Mouse (Mus musculus) right cerebral cortex, postnatal 10 days (tissue): Measurements from ENCODE around the gene Foxc2.
A peak's percentile ranks its signal among the peaks of the same experiment; 100 is the strongest.

Source experiments
- DNase-seq, 2 experiments: peaks; one replicate each; pipeline ENCODE4 v3.0.0; 2021; ENCODE audit warnings: low spot score in 2 of 2

The Foxc2 gene

DNA sequence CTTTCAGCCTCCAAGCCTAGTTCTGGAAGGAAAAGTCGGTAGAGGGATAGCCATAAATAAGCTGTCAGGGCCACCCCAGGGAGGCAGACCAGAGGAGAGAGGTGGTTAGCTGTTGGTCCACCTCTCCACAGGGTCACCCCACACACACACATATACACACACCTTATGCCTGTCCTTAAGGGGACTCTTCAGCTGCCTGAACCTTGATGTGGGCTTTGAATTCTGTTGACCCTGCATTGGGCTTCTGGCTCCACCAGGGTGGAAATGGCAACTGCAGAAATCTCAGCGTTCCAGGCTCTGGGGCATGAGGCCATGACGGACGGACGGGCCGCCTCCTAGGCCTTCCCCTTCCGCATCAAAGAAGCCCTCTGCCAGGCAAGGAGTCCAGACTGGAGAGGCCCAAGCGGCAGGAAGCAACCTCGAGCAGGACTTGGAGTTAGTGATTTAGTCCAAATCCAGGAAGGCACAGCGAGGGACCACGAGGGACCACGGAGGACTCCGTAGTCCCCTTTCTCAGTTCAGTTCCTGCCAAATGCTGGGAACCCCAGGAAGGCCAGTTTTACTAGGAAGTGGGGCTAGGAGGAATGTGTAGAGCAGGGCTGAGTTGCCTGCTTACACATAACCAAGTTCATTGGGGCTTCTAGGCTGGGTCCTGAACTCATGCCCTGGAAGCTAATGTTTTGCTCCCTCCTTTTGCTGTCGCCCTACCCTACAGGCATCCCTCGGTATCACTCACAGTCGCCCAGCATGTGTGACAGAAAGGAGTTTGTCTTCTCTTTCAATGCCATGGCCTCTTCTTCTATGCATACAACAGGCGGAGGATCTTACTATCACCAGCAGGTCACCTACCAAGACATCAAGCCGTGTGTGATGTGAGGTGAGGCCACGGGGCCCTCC lies 29.7 kb upstream of the Foxc2 start:
- no peak for DNase-seq

DNA sequence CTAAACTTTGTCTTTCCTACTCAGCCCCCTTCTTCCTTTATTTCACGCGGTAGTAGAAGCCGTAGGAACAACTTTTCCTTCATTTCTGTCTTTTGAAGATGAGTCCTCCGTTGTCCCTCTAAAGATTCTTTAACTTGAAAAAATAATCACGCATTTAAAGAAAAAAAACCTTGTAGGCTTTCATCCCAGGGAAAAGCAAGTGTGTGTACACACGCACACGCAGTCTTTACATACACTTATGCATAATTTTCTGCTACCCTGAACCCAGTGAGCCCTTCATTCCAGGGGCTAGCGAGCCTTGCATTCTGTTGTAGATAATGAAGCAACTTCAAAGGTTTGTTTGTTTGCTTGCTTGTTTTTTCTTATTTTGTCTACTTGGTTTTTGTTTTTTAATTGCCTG lies 27.7 kb upstream of the Foxc2 start:
- no peak for DNase-seq

DNA sequence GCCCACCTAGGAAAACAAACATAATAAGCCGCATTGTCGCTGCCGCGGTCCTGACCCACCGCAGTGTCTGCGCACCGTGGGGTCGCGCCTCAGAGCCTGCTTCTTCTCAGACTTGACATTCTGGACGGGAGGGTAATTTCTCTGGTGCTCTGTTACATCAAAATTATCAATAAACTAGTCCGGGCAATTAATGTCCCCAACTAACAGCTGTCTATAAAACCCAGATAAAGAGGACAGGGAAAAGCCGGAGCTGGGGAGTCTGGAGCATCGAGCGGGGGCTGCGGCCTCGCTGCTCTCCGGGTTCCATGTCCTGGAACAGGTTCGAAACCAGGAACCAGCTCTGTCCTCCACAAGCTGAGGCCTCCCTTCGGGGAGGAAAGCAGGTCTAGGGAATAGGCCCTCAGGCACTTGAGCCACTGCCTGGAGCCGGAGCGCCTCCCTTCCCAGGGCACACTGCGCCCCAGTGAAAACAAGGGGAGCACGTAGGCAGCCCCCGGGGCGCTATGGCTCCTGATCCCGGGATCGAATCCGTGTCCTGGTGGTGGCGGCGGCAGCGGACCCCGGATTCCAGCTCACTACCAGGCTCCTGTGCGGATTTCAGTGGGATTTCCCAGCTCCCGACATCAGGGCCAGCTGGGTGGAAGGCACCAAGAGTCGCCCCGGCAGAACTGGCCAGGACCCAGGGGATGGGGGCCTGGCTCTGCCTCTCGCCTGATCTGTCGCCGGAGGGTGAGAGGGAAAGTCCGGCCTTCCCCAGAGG lies 26.9 kb upstream of the Foxc2 start:
- no peak for DNase-seq

- no peak for DNase-seq
Measured at GRCm38 (mm10) chr8:121089631-121090380, 26.2 kb upstream of the Foxc2 start.

DNA sequence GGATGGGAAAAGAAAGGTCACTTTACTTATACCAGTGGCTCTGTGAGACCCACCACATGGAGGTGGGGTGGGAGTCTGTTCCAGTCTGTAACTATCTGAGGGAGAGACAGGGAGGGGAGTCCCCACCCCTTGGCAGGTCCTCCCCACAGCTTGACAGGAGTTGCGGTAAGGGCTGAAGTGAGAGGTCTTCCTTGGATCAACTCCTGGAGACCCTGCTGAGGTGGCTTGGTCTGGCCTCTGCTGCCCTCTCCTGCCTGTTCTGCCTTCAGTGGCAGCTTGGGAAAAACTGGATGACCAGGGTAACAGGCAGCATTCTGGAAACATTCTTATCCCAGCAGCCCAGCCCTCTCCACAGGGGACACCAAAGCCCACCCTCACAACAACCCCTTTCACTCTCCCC lies 25.3 kb upstream of the Foxc2 start:
- no peak for DNase-seq

GRCm38 (mm10) chr8:121092141-121092540 lies 23.8 kb upstream of the Foxc2 start:
- no peak for DNase-seq

DNA sequence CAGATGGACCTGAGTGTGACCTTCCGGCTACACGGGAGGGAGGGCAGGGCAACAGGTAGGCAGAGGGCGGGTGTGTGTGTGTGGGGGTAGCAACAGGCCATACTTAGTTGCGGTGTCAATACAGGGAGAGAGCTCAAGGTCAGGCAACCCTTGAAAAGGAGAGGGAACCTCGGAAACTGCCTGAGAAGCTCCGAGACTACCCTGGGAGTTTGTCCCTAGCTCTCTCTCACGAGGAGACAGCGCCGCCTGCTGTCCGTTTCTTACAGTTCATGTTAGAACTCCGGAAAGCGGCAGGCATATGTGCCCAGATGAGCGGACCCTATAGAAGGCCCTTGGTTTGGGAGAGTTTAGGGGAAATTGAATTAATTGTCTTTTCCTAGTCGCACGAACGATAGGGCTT lies 23.3 kb upstream of the Foxc2 start:
- peak; percentile 76 to 90 for DNase-seq

- no peak for DNase-seq
Measured at GRCm38 (mm10) chr8:121093496-121093895, 22.5 kb upstream of the Foxc2 start.

DNA sequence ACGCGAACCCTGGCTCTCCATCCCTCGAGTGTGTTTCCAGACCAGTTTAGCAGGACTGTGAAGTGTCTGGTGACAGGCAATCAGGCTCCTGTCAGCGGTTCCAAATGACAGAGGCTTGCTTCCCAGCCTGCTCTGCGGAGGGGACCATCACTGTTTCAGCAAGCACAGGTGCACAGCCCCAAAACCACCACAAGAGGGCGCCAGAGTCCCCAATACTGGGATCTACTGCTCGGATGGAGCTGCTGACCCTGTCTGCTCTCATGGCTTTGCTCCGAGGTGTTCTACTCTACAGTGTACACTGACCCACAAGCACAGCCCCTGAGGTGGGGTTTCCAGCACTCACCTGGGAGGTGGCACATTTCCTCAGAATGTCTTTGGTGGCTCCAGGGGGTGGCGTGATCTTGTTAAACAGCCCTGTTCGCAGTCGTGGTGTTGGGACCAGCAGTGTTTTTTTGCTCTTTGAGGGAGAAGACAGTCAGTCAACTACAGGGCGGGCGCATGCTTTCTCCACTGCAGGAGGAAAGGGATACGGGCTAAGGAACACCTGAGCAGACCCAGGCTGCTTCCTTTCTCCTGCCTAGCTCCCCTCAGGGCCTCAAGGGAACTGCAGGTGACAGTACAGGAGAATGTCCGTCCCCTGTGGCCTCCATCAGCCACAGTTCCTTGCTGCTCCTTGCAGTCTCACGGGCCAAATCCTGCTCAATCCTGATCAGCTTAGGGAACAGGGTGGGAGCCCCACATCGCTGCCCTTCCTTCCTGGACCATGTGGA lies 11.7 kb upstream of the Foxc2 start:
- peak; percentile 70 to 83 for DNase-seq

DNA sequence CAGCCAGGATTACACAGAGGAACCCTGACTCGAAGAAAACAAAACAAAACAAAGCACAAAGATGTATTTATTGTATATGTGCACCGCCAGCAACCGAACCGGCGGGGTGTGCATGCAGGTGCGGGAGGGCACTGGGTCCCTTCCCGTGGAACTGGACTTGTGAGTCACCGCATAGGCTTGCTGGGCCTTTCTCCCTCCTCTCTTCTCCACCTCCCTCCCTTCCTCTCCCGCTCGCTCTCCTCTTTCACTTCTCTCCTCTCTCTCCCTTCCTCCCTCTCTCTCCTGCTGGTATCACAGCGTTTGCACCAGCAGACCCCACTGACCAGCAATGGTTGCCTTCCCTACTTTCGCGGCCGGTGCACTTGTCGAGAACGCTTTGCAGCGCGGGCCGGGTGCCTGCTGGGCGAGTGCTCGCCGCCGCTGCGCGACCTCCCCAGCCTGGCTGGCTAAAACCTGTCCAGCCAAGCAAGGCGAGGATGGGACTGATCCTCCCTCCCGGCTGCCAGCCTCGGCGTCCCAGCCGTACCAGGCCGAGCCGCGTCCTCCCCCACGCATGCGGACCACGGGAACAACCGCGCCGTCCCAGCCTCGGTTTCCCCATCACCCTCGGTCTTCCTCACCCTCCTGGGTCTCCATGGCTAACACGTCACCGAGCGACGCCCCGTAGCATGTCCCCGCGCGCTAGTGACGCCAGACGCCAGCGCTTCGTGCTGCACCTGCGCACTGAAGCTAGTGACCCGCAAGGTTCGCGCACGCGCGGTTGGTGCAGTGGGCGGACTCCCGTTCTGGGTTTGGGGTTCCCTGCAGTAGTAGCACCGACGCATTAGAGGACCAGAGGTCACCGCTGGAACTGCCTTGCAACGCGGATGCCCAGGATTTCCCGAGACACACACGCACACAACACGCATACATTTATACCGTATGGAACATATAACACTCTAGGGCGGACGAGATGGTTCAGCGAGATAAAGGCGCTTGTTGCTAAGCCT lies 8.0 kb upstream of the Foxc2 start, which contains the start of gene Mthfsd:
TSS of gene Mthfsd (minus strand) at position 725 of the 989 bp plus-strand sequence.
- DNase-seq, result peak; percentile 99 to 100

DNA sequence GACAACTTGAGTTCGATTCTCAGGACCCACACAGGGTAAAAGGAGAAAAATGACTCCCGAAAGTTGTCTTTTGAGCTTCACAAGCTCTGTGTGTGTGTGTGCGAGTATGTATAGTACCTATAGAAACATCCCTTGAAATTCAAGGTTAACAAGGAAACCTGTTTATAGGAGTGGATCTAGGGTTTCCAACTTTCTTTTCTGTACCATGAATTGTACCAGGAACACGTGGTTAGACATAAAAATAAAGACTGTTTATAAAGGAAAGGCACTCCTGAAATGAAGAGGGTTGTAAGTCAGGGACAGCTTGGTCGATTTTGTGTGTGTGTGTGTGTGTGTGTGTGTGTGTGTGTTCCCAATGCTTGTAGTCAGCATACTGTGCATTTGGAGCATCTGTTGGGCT lies 7.3 kb upstream of the Foxc2 start:
- no peak for DNase-seq

DNA sequence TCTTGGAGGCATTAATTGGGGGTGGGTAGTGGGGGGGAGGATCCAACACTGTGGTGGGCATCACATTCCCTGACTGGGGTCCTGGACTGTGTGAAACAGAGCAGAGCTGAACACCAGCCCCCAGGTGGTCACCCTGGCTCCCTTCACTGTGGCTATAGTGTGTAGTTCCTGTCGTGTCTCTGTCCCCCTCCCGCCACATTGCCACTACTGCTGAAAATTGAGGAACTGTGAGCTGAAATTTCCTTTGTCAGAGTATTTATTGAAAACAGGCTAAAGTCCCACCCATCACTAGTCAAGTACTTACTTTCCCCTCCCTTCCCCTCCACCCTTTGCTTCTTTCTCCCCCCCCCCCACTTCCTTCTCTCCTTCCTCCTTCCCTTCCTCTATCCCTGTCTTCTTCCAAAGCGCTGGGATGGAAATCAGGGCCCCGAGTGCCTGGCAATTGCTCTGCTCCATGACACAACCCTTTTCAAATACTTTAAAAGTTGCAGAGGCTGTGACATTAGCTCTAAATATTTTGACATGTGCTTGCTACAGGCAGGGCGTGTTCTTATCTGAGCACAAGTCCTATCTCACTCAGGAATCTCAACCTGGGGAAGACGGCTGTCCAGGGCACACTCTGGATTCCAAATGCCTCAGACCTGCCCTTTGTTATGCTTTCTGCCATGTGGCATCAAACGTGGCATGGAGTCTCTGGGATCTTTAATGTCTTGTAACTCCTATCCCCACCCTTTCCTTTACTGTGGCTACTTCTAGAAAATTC lies 4.6 kb upstream of the Foxc2 start:
- DNase-seq, result no peak

DNA sequence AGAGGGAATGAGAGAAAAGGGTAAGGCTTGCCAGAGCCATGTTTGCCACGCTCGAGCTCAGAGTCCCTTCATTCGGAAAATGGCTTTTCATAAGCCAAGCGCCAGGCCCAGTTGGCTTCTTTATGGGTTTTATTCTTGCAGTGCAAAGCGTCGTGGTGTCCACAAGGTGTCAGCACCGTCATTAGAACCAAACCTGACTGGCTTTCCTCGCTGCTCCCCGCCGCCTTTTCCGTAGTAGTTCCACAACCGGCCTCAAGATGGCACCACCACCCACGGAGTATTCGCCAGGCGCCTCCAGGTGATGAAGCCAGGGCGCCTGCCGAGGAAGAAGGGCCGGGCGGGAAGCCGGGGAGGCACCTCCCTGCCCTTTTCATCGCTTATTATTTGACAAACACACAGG lies 2.7 kb upstream of the Foxc2 start:
- DNase-seq, result peak; percentile 92 to 95

DNA sequence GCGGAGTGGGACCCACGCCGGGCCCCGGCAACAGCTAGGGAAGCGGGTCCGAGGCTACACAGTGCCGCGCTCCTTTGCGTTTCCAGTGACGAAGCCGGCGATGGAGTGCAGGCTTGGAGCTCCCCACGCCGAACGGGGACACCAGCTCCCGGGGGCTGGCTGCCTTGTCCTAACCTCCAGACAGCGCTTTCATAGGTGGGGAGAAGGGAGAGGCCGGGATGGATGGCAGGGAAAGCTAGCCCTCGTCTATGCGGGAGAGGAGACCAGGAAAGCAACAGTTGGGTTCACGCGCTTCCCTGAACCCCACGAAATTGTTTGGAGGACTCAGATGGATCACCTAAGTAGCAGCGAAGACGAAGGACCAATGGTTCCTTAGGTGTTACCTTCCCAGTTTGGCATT lies 835 bp upstream of the Foxc2 start:
- DNase-seq, result no peak

- DNase-seq, result no peak
Measured at GRCm38 (mm10) chr8:121116591-121117185, 717 bp downstream of the Foxc2 start.

GRCm38 (mm10) chr8:121117186-121117651 lies 1.2 kb downstream of the Foxc2 start:
- DNase-seq, result no peak

GRCm38 (mm10) chr8:121117906-121118305 lies 1.9 kb downstream of the Foxc2 start:
- DNase-seq, result no peak

GRCm38 (mm10) chr8:121118634-121119420 lies 2.9 kb downstream of the Foxc2 start:
- no peak for DNase-seq
